Mouse (Mus musculus) embryo, embryonic 10 days (tissue): ENCODE results near the gene Hibadh.

Source experiments
- DNase-seq: peaks from one replicate; pipeline ENCODE4 v3.0.0-alpha.2; 2015; ENCODE audit warnings: low spot score

The Hibadh gene

DNA sequence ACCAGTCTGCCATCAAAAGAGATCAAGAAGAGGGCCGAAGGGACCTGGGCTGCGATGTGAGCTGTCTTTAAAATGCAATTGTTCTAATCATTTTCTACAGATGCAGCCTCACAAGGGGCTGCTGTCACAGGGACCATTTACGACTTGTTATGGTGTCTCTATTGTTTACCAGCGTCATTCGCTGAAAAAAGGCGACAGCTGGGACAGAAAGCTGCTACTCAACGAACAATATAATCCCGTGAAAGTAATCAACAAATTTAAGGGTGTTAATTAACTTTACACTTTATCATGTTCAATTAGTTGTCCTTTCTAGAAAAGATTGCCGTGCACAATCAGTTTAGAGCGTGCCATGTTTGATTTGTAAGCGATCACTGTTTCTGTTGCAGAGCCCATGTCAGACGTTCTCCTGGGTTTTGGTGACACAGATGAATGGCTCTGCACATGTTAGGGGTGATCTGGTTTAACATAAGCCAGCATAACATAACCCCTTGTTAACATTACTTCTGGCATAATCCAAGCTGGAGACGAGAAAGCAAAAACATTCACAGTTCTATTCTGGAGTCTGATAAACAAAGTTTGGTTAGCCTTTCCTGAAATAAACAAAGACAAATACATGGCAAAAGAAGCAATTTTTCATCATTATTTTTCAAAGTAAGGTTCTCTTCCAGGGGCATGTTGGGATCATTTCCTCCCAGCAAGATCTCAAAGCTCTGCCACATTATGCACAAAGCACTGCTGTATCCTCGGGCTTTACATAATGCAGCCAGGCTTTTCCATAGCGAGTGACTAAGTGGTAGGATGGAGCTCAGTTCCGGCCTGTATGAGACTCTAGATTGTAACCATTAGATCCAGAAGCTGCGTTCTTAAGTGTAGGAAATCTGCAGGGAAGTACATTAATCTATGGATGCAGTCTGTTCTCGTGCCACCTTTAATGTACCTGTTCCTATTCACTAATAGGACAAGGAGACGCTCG, 72.6 kb downstream of the Hibadh start:
- DNase-seq: no peak

DNA sequence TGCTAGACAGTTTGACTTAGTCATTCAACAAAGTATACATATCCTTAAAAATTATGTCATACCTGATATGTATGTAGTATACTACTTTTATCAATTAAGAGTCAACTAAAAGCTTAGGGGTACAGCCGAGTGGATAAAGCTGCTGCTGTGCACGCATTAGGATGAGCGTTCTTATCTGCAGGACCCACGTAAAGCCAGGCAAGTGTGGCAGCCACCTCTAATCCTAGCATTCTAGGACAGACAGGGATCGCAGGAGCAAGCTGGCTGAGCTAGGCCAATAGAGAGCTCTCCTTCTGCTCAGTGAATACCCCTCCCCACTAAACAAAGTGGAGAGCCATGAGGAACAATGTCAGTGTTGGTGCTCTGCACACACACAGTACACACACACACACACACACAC, 75.0 kb downstream of the Hibadh start:
- no peak for DNase-seq

GRCm38 (mm10) chr6:52562994-52563393, 77.2 kb downstream of the Hibadh start:
- no peak for DNase-seq

DNA sequence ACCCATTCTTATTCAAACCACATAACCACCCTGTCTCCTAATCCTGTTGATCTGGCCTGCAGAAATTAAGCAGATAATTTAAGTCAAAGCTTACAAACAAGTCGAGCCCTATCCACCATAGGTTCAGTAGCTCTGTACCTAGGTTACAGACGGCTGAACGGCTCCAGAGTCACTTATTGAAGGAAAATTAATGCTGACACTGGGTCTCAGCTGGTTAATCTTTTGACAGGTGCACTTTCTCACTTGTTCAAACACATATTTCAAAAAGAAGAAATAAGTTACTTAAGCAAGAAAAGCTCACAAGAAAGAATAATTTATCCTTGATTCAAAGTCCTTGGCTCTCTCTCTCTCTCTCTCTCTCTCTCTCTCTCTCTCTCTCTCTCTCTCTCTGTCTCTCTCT, 81.1 kb downstream of the Hibadh start:
- DNase-seq: no peak

DNA sequence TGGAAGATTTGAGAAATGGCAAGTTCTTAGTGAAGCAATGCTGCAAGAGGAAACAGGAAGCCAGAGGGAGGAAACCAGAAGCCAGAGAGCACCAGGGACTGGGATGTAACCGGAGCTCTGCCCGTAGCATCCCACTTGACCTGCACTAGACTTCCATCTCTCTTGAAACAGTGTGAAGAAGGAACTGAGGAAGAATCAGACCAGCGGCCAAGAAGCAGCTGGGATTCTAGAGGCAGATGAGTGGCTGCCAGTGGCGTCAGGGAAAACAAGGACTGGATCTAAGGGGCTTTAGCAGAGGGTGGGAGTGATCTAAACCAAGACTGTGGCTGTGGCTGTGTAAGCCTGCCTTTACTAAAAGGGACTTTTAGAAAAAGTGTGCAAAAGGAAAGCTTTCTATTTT, 95.8 kb downstream of the Hibadh start:
- no peak for DNase-seq

- no peak for DNase-seq
Observed at GRCm38 (mm10) chr6:52542464-52542863, 97.7 kb downstream of the Hibadh start.

DNA sequence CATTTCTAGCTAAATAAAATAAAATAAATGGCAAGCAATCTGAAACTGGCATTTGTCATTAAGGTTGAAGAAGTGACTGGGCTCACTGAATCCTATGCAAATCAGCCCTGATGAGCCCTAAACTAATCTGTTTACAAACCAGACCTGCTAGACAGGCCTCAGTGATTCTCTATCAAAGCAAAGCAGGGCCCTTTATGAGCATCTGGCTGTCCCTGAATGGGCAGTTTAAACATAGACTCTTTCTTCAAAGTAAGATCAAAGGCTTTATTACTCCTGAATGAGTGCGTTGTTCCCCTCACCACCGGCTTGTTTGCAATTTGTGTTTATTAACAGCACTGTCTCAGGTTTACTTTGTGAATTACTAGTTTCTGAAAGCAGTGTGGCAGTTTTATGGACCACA, 100.3 kb downstream of the Hibadh start:
- DNase-seq: no peak

- no peak for DNase-seq
Observed at GRCm38 (mm10) chr6:52535072-52535704, 105.0 kb downstream of the Hibadh start.

DNA sequence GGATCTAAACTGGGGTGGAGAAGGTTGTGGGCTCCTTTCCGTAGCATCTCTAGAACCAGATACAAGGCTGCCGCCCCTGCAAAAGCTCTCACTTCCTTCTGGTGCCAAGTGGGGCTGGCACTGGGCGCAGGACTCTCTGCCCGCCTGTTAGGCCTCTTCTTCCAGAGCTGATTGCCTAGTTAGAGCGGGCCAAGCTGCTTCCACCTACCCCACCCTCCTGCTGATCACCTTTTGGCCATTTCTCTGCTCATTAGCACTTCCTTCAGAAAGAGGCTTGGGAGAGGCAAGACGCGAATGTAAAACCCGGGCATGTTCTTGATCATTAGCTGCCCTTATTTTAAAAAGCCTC, 108.1 kb downstream of the Hibadh start:
- DNase-seq: no peak

GRCm38 (mm10) chr6:52531366-52532143, 108.6 kb downstream of the Hibadh start:
- no peak for DNase-seq

DNA sequence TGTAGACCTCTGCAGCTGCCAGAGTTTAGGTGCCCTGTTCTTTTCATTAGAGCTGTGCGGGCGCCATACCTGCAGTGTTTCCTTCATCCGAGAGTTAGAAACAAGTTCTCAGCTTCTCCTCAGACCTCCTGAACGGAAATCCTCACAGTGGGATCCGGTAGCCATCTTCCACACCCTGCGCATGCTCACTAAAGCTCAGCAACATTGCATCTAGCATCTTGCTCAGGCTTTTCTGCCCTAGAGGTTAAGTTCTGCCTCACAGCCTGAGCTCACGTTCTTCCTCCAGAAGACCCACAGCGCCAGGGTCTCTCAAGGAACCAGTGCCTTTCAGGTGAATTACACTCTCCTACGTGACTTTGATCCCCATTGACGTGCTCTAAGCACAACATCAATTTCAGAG, 109.3 kb downstream of the Hibadh start:
- no peak for DNase-seq

DNA sequence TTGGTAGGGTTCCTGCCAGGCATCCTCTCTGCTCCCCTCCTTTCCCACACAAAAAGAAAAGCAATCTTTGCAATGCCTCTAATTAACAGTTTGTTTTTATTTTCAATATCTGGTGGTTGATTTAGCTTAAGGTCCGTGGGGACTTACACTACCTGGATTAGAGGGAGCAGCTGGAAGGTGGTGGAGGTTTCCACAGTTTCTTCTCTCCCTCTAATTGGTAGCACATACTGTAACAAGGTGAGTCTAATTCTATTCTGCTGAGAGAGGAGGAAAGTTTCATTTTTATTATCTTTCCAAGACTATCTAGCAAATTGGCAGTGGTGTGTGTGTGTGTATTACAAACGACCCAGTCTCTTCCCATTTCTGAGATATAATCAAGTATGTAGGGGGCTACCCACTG, 116.0 kb downstream of the Hibadh start:
- DNase-seq: no peak

GRCm38 (mm10) chr6:52518704-52519103, 121.5 kb downstream of the Hibadh start:
- DNase-seq: no peak

- no peak for DNase-seq
Observed at GRCm38 (mm10) chr6:52517272-52517671, 122.9 kb downstream of the Hibadh start.

DNA sequence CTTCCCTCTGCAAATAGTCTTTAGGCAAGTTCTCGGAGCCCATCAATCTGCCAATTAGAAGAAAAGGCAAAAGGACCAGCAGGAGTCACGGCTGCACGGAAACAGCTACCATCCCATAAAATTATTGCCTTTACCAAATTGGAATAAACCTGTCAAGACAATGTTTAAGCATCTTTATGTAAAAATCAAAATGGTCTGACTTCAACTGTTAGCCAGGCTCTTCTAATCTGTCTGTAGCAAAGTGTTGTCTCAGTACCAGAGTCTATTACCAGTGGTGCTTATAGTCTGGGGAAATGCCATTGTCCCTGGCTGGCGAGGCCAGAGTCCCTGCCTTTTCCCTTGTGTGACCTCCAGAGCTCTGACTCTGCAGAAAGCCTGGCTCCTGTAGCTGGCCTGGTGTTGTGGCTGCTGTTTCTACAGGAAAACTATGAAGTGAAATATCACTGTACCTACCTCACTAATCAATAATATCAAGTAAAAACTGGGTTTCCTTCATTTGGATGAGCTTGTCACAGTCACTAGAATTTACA, 126.2 kb downstream of the Hibadh start:
- DNase-seq: peak; percentile 51

GRCm38 (mm10) chr6:52508789-52509188, 131.4 kb downstream of the Hibadh start:
- DNase-seq: no peak

DNA sequence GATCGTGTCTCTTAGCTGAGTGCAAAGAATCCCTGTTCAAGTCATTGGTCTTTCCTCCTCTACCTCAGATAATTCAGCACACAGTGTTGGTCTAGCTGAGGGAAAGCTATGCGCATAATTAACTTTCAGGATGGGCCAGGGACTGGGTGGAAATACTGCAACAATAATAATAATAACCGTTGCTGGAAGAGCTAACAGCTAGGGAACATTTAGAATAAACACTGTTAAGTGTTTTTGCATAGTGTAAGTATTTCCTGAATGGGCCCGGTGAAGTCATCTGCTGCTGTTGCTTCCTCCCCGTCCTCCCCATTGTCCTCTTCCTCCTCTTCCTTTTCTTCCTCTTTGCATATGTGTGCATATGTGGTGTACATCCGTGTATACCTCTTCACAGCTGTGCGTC, 132.2 kb downstream of the Hibadh start:
- no peak for DNase-seq

DNA sequence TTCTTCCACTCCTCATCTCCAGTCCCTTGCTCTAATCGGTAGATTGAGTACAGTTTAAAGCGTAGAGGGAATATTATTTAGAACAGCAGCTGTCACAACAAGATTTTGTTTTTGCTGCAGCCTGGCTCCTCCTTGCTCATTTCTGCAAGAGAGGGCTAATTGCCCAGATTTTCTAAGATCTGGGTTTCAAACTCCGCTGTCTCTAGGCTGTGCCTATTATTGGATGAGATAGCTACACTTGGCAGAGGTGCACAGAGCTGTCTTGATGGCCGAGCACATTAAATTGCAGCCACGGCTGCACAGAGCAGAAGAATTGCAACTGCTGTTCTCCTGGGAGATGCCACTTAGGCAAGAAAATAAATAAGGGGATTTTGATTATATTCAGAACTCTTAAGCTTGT, 133.0 kb downstream of the Hibadh start:
- no peak for DNase-seq

DNA sequence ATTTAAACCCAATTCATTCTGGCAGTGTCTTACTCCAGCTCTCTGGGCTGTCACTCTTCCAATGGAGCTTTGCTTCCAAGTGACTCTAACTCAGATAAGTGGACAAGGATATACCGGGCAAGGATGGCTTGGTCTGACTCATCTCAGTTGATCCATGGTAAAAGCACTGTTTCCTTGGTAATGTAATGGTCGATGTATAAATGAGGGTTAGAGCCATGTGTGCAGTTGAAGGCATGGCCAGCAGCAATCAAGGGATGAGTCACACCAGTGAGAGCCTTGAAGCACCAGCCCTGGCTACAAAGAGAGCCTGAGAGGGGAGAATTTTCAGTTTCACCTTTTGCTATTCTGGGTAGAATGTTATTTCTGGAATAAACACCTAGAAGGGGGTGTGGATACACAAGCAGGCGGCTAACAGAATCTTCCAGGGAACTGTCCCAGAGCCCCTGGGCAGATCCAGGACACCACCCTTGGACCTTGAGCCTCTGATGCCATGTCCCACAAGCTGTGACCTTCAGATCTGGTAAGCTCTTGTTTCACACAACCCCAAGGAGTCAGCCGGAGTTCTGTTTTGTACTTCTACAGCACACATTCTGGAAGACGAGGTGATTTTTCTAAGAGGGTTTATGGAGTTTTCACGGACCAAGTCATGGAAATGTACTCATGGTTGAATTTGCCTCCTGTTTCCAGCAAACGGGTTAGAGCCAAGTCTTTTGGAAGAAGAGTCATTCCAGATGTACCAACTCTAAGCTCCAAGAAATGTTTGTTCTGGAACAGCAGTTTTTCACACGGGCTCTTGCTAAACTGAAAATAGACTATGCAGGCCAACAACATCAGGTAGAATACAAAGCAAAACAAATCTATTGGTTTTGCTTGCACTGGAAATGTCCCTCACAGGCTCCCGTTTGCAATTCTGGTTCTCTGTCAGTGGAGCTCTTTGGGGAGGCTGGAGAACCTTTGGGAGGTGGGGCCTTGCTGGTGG, 134.1 kb downstream of the Hibadh start:
- DNase-seq: no peak

DNA sequence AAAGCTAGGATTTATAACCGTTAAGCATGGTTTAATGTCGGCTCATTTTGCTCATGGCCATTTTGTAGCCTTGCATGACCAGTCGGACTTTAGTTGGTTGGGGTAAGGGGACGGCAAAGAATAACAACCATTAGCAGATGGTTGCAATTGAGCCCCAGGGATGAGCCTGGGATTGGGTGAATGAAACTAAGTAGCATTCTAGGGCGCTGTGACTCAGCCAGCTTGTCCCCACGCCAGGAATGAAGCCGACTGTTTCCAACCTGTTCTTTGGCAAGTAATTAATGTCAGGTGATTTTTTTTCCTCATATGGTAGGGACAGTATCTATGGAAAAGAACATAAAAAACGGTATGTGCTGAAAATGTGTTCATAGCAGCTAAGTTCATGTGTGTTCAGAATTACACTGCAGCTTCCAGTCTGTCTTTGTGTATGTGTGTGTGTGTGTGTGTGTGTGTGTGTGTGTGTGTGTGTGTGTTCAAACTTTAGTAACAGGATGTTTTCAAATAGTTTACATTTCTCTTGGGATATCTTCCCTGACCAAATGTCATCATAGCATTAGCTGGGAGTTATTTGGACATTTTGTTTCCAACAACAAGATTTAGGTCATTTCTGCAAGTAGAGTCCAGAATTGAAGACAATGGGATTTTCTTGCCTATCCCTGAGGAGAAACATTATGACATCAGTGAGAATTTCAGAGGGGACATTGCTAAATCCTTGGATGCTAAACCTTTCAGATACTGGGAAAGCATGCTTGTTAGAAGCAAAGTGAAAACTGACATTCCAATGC, 135.3 kb downstream of the Hibadh start:
- no peak for DNase-seq
